Mouse (Mus musculus) cerebellum, adult 2 months (tissue): ENCODE measurements around the gene Upk2.

ENCODE experiments used
- CTCF ChIP-seq: fragments of 200-500 bp; IDR thresholded peaks from 2 replicates; pipeline ENCODE4 v1.5.1; 2011; ENCODE audit warnings: low read depth, mild to moderate bottlenecking, control low read depth, low read length, moderate library complexity, borderline replicate concordance; ENCODE audit not compliant: insufficient read depth
- POLR2A ChIP-seq: fragments of 200-500 bp; IDR thresholded peaks from 2 replicates; pipeline ENCODE4 v1.6.1; 2011; ENCODE audit warnings: low read length, control low read depth, borderline replicate concordance; ENCODE audit not compliant: insufficient read depth

DNA sequence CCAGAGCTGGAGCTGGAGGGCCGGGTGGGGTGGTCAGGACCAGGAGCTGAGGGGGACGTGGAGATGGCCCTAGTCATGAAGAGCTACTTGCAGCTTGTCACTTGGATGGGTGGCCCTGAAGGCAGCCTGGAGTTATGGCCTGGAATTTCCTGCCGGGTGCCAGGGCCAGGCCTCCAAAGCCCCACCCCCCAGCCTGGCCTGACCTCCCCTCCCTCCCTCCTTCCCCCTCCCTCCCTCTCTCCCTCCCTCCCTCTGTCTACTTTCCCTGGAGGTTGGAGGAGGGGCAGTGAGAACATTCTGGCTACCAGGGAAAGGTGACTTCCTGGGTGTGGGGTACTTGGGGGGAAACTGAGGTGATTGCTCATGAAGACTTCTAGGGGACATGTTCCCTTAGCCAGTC, 31.6 kb upstream of the Upk2 start:
- TF ChIP-seq POLR2A (no peak), CTCF (no peak)
